ENCODE assay signal across 24 mouse cellular contexts in genomic region chr5:31504843-31505242, GRCm38 (mm10). TPM values are rescaled to one million over a fixed set of nuclear protein-coding genes. Genes with fewer than 3 reads are reported as not detected.
"Had no signal": no experiment of that assay in that cellular context is flagged by ENCODE, and none has a peak within 500 bp of the region (broad histone marks: within the 10 kb centered on the region; RNA-seq: fewer than 3 reads in every experiment).

No protein-coding gene starts in this region.

- DNase-seq: kidney, adult 11 months; kidney, adult 8-10 months; kidney, postnatal 10 days; kidney, postnatal 36 days; layer of hippocampus, postnatal 36 days; left cerebral cortex, postnatal 4 days; liver, postnatal 0 days; lung, postnatal 10 days; retina, postnatal 1 day; thymus, adult 18-20 months; thymus, postnatal 36 days had no signal

- H3K27ac ChIP-seq: kidney, embryonic 15.5 days; left cerebral cortex, adult 2 months; limb, embryonic 12.5 days; limb, embryonic 15.5 days; liver, embryonic 14.5 days; macrophage; midbrain, embryonic 12.5 days; neural tube, embryonic 13.5 days had no signal

- ATAC-seq: liver, postnatal 0 days; midbrain, embryonic 16.5 days had no signal

- H3K4me2 ChIP-seq: kidney, embryonic 15.5 days; limb, embryonic 12.5 days; limb, embryonic 15.5 days; liver, embryonic 11.5 days; midbrain, embryonic 12.5 days; neural tube, embryonic 13.5 days had no signal

- H3K4me3 ChIP-seq: kidney, embryonic 15.5 days; left cerebral cortex, adult 2 months; limb, embryonic 12.5 days; limb, embryonic 15.5 days; midbrain, embryonic 12.5 days; myocyte; neural tube, embryonic 13.5 days had no signal

- H3K9ac ChIP-seq: kidney, embryonic 15.5 days; limb, embryonic 12.5 days; limb, embryonic 15.5 days; liver, embryonic 14.5 days; liver, postnatal 0 days; midbrain, embryonic 12.5 days; neural tube, embryonic 13.5 days had no signal

- H3K27me3 ChIP-seq: kidney, embryonic 15.5 days; limb, embryonic 12.5 days; limb, embryonic 15.5 days; midbrain, embryonic 12.5 days; neural tube, embryonic 13.5 days had no signal

- H3K4me1 ChIP-seq: kidney, embryonic 15.5 days; limb, embryonic 12.5 days; limb, embryonic 15.5 days; midbrain, embryonic 12.5 days; neural tube, embryonic 13.5 days had no signal

- H3K9me3 ChIP-seq: kidney, embryonic 15.5 days; limb, embryonic 12.5 days; limb, embryonic 15.5 days; midbrain, embryonic 12.5 days; neural tube, embryonic 13.5 days had no signal

RNA-seq across cellular contexts. Expression of gene 4930548H24Rik, which starts 19.3 kb away (rescaled TPM):
- polyA plus RNA-seq: kidney, embryonic 15.5 days; limb, embryonic 12.5 days; limb, embryonic 15.5 days; liver, embryonic 11.5 days; liver, postnatal 0 days; macrophage; midbrain, embryonic 16.5 days; myocyte; neural tube, embryonic 13.5 days; spleen, adult 2 months; stomach, embryonic 16.5 days had no signal
